Mouse (Mus musculus) spleen, postnatal 10 days (tissue): ENCODE data around the gene Zc3h7b.

ENCODE experiments used
- DNase-seq, 2 experiments: peaks; one replicate each; pipeline ENCODE4 v3.0.0; 2021 to 2022; ENCODE audit warnings: low spot score in 2 of 2

Gene Zc3h7b

GRCm38 (mm10) chr15:81792444-81792843 lies 47.6 kb downstream of the Zc3h7b start:
- DNase-seq, result no peak

- DNase-seq, result peak in 1 of 2 experiments; percentile 44
Measured at GRCm38 (mm10) chr15:81796228-81796627, 51.4 kb downstream of the Zc3h7b start.

DNA sequence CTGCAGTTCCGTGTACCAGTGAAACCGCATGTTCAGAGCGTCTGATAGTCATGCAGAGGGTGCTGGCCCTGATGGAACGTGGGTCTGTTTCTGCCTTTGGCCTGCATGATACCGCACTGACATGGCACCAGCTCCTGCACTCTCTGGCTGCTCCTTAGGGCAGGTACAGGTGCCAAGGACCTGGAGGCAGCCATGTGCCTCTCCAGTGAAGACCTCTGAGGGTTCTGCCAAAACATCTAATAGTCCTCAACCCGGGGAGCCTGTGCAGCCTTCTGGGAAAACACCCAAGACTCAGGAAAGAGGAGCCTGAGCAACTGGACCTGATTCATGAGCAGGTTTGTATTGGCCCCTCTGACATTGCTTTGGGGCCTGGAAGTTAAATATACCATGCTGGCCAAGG lies 53.0 kb downstream of the Zc3h7b start:
- no peak for DNase-seq

GRCm38 (mm10) chr15:81798421-81798820 lies 53.6 kb downstream of the Zc3h7b start:
- DNase-seq, result no peak

DNA sequence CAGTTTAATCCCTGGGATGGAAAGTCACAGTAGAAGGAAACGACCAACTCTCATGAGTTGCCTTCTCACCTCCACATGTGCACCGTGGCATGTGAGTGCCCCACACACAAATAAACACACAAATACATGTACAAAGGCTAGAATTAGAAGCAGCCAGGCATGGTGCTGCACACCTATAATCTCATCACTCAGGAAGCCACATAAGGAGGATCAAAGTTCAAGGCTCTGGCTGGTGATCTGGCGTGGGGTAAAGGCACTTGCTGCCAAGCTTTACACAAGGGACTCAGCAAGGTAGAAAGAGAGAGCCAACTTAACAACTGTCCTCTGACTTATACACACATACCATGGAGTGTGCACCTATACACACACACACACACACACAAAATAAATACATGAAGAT lies 55.5 kb downstream of the Zc3h7b start:
- no peak for DNase-seq

GRCm38 (mm10) chr15:81802001-81802890 lies 57.4 kb downstream of the Zc3h7b start, which contains the start of gene Tef:
Gene Tef, plus strand, starts transcription at chr15:81802421.
- DNase-seq, result peak; percentile 90 to 97

DNA sequence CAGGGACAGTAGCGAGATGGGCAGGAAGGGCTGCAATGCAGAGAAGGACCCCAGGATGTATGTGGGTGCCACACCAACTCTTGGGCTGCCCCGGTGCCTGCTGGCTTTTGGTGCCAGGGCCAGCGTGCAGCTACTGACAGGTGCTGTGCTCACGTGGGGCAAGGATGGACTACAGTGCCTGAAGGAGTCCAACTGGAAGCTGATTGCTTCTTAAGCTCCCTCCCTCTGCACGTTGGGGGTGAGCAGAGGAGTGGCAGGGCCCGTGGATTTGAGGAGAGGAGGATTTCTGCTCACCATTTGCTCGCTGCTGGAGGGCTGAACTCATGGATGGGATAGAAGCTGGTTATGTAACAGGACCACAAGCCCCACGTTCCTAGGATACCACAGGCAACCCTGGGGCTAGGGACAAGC lies 58.1 kb downstream of the Zc3h7b start:
- no peak for DNase-seq

DNA sequence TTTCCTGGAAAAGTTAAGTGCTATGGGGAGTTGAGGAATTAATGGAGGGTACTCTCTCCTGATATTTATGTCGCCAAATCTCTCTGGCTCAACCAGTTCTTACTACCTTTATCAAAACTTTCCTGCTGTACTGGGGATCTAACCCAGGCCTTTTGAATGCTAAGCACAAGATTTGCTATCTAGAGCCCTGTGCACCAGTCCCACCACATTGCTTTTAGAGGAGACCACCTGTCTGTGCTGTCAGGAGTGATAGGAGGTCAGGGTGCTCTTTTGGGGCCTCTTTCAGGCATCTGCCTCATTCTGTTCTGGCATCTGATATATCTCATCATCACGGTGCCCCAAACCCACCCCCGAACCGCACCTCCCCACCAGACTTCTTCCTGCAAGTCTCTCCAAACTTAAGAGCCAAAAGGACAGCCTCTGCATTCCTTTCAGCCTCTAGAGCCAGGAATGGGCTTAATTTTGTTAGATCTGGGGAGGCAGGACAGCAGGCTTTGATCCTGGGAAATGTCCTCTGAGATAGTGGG lies 58.6 kb downstream of the Zc3h7b start:
- DNase-seq, result no peak

- DNase-seq, result no peak
Measured at GRCm38 (mm10) chr15:81804172-81804571, 59.3 kb downstream of the Zc3h7b start.

DNA sequence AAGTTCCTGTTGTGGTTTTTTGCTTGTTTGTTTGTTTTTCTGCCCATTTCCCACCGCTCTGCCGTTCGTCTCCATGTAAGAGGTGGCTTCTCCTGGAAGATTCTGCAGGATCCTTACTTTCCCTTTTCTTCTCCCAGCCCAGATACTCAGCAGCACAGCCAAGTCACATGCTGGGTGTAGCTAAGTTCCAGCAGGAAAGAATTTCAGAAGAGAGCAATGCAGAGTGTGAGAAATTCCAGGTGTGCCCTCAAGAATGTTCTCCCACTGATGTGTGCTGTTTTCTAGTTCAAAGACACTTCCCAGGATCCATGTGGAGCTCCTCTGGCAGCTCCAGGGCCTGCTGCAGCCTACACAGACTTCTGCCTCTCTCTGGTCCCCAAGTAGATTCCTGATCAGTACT lies 60.0 kb downstream of the Zc3h7b start:
- no peak for DNase-seq

GRCm38 (mm10) chr15:81805624-81806023 lies 60.8 kb downstream of the Zc3h7b start:
- no peak for DNase-seq

- no peak for DNase-seq
Measured at GRCm38 (mm10) chr15:81806621-81807404, 62.0 kb downstream of the Zc3h7b start.

DNA sequence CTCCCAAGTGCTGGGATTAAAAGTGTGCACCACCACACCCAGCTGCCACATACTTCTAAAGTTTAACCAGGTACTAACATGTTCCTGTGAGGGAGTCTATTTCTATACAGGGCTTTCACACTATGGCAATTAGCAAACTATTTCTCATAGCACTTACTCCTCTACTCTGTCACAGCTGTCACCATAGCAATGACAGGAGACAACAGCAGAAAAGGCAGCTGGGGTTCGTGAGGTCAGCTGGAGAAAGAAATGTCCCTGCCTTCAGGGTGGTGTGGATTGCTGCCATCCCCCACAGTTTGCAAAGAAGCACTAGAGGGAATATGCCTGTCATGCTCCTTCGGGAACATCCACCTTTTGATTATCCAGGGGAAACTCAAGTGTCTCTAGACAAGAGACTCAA lies 63.9 kb downstream of the Zc3h7b start:
- DNase-seq, result no peak

GRCm38 (mm10) chr15:81809550-81809949 lies 64.7 kb downstream of the Zc3h7b start:
- DNase-seq, result no peak

GRCm38 (mm10) chr15:81810150-81810549 lies 65.3 kb downstream of the Zc3h7b start:
- peak in 1 of 2 experiments; percentile 56 for DNase-seq

DNA sequence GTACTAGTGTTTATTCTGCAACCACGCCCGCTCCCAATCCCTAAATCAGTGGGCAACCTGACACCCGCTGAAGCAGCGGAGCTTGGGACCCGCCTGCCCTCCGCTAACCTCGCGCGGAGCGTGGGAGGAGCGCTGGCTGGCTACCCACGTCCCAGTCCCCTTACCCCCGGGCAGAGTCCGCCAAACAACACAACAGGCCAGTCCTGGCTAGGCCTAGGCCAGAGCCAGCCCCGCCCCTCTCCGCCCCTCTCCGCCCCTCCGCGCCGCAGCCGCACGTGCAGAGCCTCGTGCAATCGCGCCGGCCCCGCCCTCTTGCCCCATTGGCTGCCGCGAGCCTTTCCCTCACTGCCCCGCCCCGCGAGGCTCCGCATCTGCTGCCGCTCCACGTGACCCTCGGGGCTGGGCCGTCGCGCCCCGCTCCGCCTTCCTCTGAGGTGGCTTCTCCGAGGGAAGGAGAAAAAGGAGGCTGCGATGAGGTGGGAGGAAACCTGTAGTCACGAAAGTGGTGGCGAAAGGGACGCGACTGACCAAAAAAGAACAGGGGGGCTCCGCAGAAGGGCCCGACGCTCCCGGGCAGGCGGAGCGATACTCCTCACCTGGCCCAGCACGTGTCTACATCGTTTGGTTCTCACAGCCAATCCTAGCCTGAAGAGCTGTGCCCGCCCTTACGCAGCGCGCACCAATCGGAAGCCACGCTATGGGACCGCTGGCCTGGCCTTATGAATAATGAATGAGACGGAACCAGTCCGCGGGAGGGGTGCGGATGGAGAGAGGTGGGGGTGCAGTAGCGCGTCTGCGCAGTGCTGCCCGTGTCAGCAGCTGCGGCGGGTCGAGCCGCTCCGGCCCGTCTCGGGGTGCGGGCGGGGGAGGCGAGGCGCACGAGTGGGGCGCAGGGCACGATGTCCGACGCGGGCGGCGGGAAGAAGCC lies 66.1 kb downstream of the Zc3h7b start:
- DNase-seq, result peak; percentile 90 to 99

GRCm38 (mm10) chr15:81811599-81811996 lies 66.7 kb downstream of the Zc3h7b start:
- DNase-seq, result no peak

DNA sequence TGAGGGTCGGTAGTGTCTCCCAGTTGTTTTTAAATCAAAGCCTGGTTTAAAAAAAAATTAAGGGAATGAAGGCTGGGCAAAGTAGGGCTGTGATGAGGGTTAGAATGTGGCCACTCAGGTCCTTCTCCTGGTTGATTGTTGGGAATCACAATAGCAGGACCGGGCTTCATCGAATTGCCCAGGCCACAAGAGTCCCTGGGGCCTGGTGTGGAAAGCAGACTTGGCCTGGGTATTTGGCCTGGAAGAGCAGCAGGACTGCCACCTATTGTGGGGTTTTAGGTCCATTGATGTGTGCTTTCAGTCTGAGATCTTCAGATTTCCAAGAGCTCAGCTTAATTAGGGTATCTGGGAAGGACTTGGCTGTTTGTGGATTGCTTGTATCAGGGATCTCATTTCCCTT lies 67.4 kb downstream of the Zc3h7b start:
- DNase-seq, result no peak

GRCm38 (mm10) chr15:81812696-81813631 lies 68.1 kb downstream of the Zc3h7b start:
- DNase-seq, result no peak

GRCm38 (mm10) chr15:81813986-81814705 lies 69.3 kb downstream of the Zc3h7b start:
- no peak for DNase-seq
